Mouse (Mus musculus) liver, adult (tissue): ENCODE measurements around the gene Lsp1.

Source experiments
- GATA4 ChIP-seq: IDR thresholded peaks from 2 replicates; pipeline ENCODE4 v1.6.1; 2014; ENCODE audit warnings: mild to moderate bottlenecking, low read length; ENCODE audit not compliant: insufficient replicate concordance

The Lsp1 gene

GRCm38 (mm10) chr7:142503206-142503605 is 42.6 kb downstream of the Lsp1 start:
- no peak for TF ChIP-seq GATA4

- no peak for TF ChIP-seq GATA4
These were observed 45.3 kb downstream of the Lsp1 start for GRCm38 (mm10) chr7:142505942-142506341.

GRCm38 (mm10) chr7:142506501-142506900 is 45.9 kb downstream of the Lsp1 start:
- TF ChIP-seq GATA4 = no peak

- no peak for TF ChIP-seq GATA4
These were observed 46.8 kb downstream of the Lsp1 start for GRCm38 (mm10) chr7:142507453-142507852.

- TF ChIP-seq GATA4 = no peak
These were observed 48.9 kb downstream of the Lsp1 start for GRCm38 (mm10) chr7:142509518-142509917.

- TF ChIP-seq GATA4 = no peak
These were observed 49.6 kb downstream of the Lsp1 start for GRCm38 (mm10) chr7:142510021-142510777.

GRCm38 (mm10) chr7:142514048-142514447 is 53.4 kb downstream of the Lsp1 start:
- no peak for TF ChIP-seq GATA4

GRCm38 (mm10) chr7:142516221-142516978 is 55.8 kb downstream of the Lsp1 start:
- no peak for TF ChIP-seq GATA4

- no peak for TF ChIP-seq GATA4
These were observed 56.9 kb downstream of the Lsp1 start for GRCm38 (mm10) chr7:142517531-142517930.

- TF ChIP-seq GATA4 = no peak
These were observed 59.7 kb downstream of the Lsp1 start for GRCm38 (mm10) chr7:142520331-142520730.

- no peak for TF ChIP-seq GATA4
These were observed 61.7 kb downstream of the Lsp1 start for GRCm38 (mm10) chr7:142522352-142522751.

- no peak for TF ChIP-seq GATA4
These were observed 62.8 kb downstream of the Lsp1 start for GRCm38 (mm10) chr7:142523200-142523990.

- TF ChIP-seq GATA4 = no peak
These were observed 65.0 kb downstream of the Lsp1 start for GRCm38 (mm10) chr7:142525342-142526178.

- TF ChIP-seq GATA4 = no peak
These were observed 68.7 kb downstream of the Lsp1 start for GRCm38 (mm10) chr7:142529350-142529749.

GRCm38 (mm10) chr7:142531973-142532521 is 71.4 kb downstream of the Lsp1 start:
- TF ChIP-seq GATA4 = no peak

- TF ChIP-seq GATA4 = no peak
These were observed 72.1 kb downstream of the Lsp1 start, which contains the start of gene Mrpl23 for GRCm38 (mm10) chr7:142532671-142533058. TSS of gene Mrpl23 (plus strand) at chr7:142532686.
